Mouse (Mus musculus) right cerebral cortex, postnatal 4 days (tissue): Measurements from ENCODE around the gene Olfr1499.
"Not testable (repeated sequence)": the region's sequence is repeated elsewhere in the genome, so short reads cannot be mapped to it uniquely, and the experiment has no call there.

Experiments
- DNase-seq: peaks from one replicate; pipeline ENCODE4 v3.0.0-alpha.2; 2022

Olfr1499 gene

GRCm38 (mm10) chr19:13819347-13819746 lies at the start of gene Olfr1499:
TSS of gene Olfr1499 (minus strand) at chr19:13819447.
- DNase-seq, result no peak

GRCm38 (mm10) chr19:13861495-13861894 lies 42.2 kb upstream of the Olfr1499 start, which contains the start of gene Olfr1502:
TSS of gene Olfr1502 (plus strand) at chr19:13861795.
- DNase-seq, result no peak

- not testable (repeated sequence) for DNase-seq
Measured at GRCm38 (mm10) chr19:13850592-13850991, 31.3 kb upstream of the Olfr1499 start, which contains the start of gene Olfr1501. TSS of gene Olfr1501 (minus strand) at chr19:13850692.

GRCm38 (mm10) chr19:13830388-13830787 lies 11.1 kb upstream of the Olfr1499 start, which contains the start of gene Olfr1500:
TSS of gene Olfr1500 (minus strand) at chr19:13830488.
- no peak for DNase-seq

GRCm38 (mm10) chr19:13828447-13828846 lies 9.2 kb upstream of the Olfr1499 start:
- DNase-seq, result no peak

DNA sequence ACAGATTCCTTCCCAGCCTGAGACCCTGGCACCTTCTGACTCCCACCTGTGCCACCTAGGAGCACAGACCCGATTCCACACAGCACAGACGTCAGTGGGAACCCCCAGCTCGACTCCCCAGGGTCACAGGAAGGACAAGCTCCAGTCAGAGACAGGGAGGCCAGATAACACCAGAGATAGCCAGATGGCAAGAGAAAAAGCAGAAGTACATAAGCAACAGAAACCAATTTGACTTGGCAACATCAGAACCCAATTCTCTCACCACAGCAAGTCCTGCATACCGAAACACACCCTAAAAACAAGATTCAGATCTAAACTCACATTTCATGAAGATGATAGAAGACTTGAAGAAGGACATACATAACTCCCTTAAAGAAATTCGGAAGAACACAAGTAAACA lies 1.6 kb upstream of the Olfr1499 start:
- DNase-seq, result no peak

- DNase-seq, result no peak
Measured at GRCm38 (mm10) chr19:13818827-13819226, 420 bp downstream of the Olfr1499 start.

- DNase-seq, result no peak
Measured at GRCm38 (mm10) chr19:13812823-13813222, 6.4 kb downstream of the Olfr1499 start.

DNA sequence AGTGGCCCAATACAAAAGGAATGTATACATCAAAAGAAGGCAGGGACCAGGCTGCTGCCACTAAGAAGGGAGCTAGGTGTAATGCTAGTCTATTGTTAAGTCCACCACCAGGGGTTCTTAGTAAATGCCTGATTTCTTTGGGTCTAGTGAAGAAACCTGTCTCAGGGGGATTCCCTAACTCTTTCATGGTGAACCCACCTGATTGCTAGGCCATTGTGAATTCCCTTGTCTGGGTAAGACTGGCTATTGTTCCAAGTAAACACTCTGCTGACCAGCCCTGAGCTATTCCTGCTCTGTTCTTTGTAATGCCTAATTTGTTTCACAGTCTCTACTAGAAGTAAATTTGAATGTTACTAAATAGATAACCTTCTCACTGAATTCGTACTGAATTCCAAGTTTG lies 13.8 kb downstream of the Olfr1499 start:
- not testable (repeated sequence) for DNase-seq

- no peak for DNase-seq
Measured at GRCm38 (mm10) chr19:13798102-13798501, 21.1 kb downstream of the Olfr1499 start, which contains the start of gene Olfr1497. TSS of gene Olfr1497 (minus strand) at chr19:13798202.

DNA sequence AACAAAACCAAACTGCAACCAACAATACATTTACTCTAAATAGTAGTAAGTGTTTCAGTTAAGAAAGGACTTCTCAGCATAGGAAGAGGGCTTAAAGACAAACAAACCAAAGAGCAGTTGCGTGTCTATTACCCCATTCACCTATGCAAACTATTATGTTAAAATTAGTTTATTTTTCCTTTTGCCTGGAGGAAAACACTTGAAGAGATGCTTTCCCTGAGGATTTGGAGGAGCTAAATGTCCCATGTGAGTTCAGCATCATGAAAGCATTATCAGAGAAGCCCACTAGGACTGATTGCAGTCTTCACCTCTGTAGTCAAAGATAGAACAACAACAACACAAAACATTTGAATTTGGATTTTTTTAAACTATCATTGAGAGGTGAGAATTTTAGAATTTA lies 41.7 kb downstream of the Olfr1499 start, which contains the start of gene Olfr1496:
Olfr1496 (plus strand) TSS at position 301 of the 400 bp plus-strand sequence.
- no peak for DNase-seq

DNA sequence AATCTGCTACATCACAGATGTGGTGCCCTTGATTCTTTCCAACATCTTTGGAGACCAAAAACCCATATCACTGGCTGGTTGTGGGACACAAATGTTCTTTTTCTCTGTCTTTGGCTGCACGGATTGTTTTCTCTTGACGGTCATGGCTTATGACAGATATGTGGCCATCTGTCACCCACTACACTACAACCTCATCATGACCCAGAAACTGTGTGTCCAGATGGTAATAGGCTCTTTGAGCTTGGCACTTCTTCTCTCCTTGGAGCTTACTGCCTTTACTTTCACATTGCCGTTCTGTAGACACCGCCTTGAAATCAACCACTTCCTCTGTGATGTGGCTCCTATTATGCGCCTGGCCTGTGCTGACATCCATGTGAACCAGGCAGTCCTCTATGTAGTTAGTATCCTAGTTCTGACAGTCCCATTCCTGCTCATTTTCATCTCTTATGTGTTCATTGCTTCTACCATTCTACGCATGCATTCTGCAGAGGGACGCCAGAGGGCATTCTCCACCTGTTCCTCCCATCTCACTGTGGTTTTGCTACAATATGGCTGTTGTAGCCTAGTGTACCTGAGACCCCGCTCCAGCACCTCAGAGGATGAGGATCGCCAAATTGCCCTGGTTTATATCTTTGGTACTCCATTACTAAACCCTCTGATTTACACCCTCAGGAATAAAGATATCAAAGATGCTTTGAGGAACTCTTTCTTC lies 50.5 kb downstream of the Olfr1499 start:
- no peak for DNase-seq

DNA sequence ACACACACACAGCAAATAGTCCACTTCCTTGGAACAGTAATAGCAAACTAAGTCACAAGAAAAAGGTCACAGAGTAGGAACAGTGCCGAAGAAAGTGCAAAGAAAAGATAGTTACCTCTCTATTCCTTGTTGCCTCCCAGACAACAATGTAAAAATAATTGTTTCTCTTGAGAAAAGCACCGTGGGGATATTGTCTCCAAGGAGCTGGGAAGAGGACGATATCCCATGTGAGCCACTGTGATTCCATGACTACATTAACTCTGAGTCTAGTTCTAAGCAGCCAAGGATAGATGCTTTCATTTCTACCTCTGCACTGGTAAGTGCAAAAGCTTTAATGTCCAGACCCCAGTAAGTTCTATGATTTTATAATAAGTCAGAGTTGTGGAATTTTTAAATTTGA lies 54.9 kb downstream of the Olfr1499 start, which contains the start of gene Olfr1495:
Olfr1495 (plus strand) TSS at position 301 of the 400 bp plus-strand sequence.
- no peak for DNase-seq
